Mouse (Mus musculus) colon, adult 2 months (tissue): Measurements from ENCODE around the gene Adgre5. TPM values are rescaled to one million over a fixed set of nuclear protein-coding genes. Genes with fewer than 3 reads are reported as not detected.

Source experiments
- polyA plus RNA-seq: library from polyadenylated mRNA; depleted of rRNA; stranded (reverse); fragments of >200 nt; gene quantifications from 2 replicates; pipeline ENCODE4 v1.2.3, GENCODE M21; 2012; rRNA removed

Gene Adgre5
- 69.7 and 76.2 TPM in 2 replicates for polyA plus RNA-seq

GRCm38 (mm10) chr8:83740976-83741741, at the start of gene Adgre5:
Gene Adgre5 (minus strand): TSS chr8:83741326.

GRCm38 (mm10) chr8:83715031-83715690, 26.0 kb downstream of the Adgre5 start, which contains the start of gene Ddx39:
Gene Ddx39 (plus strand): TSS chr8:83715177.

GRCm38 (mm10) chr8:83698661-83699453, 42.3 kb downstream of the Adgre5 start, which contains the start of gene Pkn1:
Gene Pkn1 (minus strand): TSS chr8:83699179.

Other genes with a start within 250 kb of the Adgre5 start
- gene Olfr370, start 205.5 kb downstream of the Adgre5 start, polyA plus RNA-seq, result not detected in 2 replicates
- 413 and 526 TPM in 2 replicates for gene Ndufb7, start 174.7 kb downstream of the Adgre5 start, polyA plus RNA-seq
- gene Tecr, start 133.4 kb downstream of the Adgre5 start, polyA plus RNA-seq, result 425 and 546 TPM in 2 replicates
- gene Dnajb1, start 133.1 kb downstream of the Adgre5 start, polyA plus RNA-seq, result 25.6 and 32.7 TPM in 2 replicates
- 96.8 and 104 TPM in 2 replicates for gene Gipc1, start 88.6 kb downstream of the Adgre5 start, polyA plus RNA-seq
- 18.4 and 21.8 TPM in 2 replicates for gene Ptger1, start 74.6 kb downstream of the Adgre5 start, polyA plus RNA-seq
- 114 and 122 TPM in 2 replicates for gene Pkn1, start 42.1 kb downstream of the Adgre5 start, polyA plus RNA-seq
- gene Ddx39, start 26.1 kb downstream of the Adgre5 start, polyA plus RNA-seq, result 42.3 and 45.4 TPM in 2 replicates
- 37.4 and 40.7 TPM in 2 replicates for gene Adgrl1, start 158.8 kb upstream of the Adgre5 start, polyA plus RNA-seq
- 0.50 and 0.92 TPM in 2 replicates for gene Gm10644, start 213.9 kb upstream of the Adgre5 start, polyA plus RNA-seq
- 23.6 and 30.4 TPM in 2 replicates for gene Asf1b, start 214.2 kb upstream of the Adgre5 start, polyA plus RNA-seq
- 58.4 and 58.7 TPM in 2 replicates for gene Prkaca, start 231.7 kb upstream of the Adgre5 start, polyA plus RNA-seq